Mouse (Mus musculus) layer of hippocampus, adult 11-12 months (tissue): ENCODE measurements around the gene AI597479.
A peak's percentile ranks its signal among the peaks of the same experiment; 100 is the strongest.

Source experiments
- DNase-seq: peaks from one replicate; pipeline ENCODE4 v3.0.0; 2022; ENCODE audit warnings: low spot score

AI597479 gene

GRCm38 (mm10) chr1:43162394-43162793 lies 63.9 kb downstream of the AI597479 start:
- DNase-seq, result no peak

- DNase-seq, result no peak
Measured at GRCm38 (mm10) chr1:43163084-43163466, 64.6 kb downstream of the AI597479 start.

- DNase-seq, result peak; percentile 67
Measured at GRCm38 (mm10) chr1:43163467-43164418, 65.2 kb downstream of the AI597479 start.

GRCm38 (mm10) chr1:43164582-43164981 lies 66.1 kb downstream of the AI597479 start:
- DNase-seq, result no peak
